24 mouse cellular contexts compared by ENCODE assay signal in genomic region chr7:99427031-99427430, GRCm38 (mm10). TPM values are rescaled to one million over a fixed set of nuclear protein-coding genes. Genes with fewer than 3 reads are reported as not detected.
DNase-seq lines count a peak whose midpoint lies in the region; ATAC-seq and TF ChIP-seq lines count a peak whose summit lies in the region.
"Had no signal": no experiment of that assay in that cellular context is flagged by ENCODE, and none has a peak within 500 bp of the region (broad histone marks: within the 10 kb centered on the region; RNA-seq: fewer than 3 reads in every experiment).

No protein-coding gene starts in this region.

- H3K4me3 ChIP-seq in midbrain, embryonic 10.5 days: no peak overlapping the region
- no peak overlapping the region for H3K4me3 ChIP-seq in midbrain, embryonic 11.5 days (ENCODE audit: low read depth, low read length)
- no peak overlapping the region for H3K4me3 ChIP-seq in embryonic facial prominence, embryonic 10.5 days
- H3K4me3 ChIP-seq in olfactory bulb, adult 2 months (ENCODE audit: insufficient read depth, low read depth, low read length): no peak overlapping the region
- H3K4me3 ChIP-seq in hindbrain, embryonic 12.5 days: no peak overlapping the region
- H3K4me3 ChIP-seq: heart, embryonic 12.5 days; limb, embryonic 13.5 days; liver, embryonic 13.5 days; myocyte; neural tube, embryonic 15.5 days had no signal

- 0 out of 2 replicates have a peak, but pooled peaks cover 3% of the 10 kb centered on the region for H3K27me3 ChIP-seq in midbrain, embryonic 10.5 days (ENCODE audit: low read depth, poor library complexity, severe bottlenecking)
- no peaks in the 10 kb centered on the region for H3K27me3 ChIP-seq in midbrain, embryonic 11.5 days (ENCODE audit: control insufficient read depth, insufficient read depth, low read length)
- no peaks in the 10 kb centered on the region for H3K27me3 ChIP-seq in embryonic facial prominence, embryonic 10.5 days (replicated peaks; ENCODE audit: low read depth, poor library complexity, severe bottlenecking)
- H3K27me3 ChIP-seq in hindbrain, embryonic 12.5 days: no peaks in the 10 kb centered on the region
- H3K27me3 ChIP-seq: heart, embryonic 12.5 days; liver, embryonic 13.5 days; neural tube, embryonic 15.5 days had no signal

- 0 out of 2 replicates have a peak, but pooled peaks cover 11% of the 10 kb centered on the region for H3K36me3 ChIP-seq in midbrain, embryonic 10.5 days
- no peaks in the 10 kb centered on the region for H3K36me3 ChIP-seq in midbrain, embryonic 11.5 days (ENCODE audit: control insufficient read depth, insufficient read depth, low read length)
- 0 out of 2 replicates have a peak, but pooled peaks cover 10% of the 10 kb centered on the region for H3K36me3 ChIP-seq in embryonic facial prominence, embryonic 10.5 days (replicated peaks)
- peaks cover 4% of the 10 kb centered on the region; the same call in 1 of the 2 replicates for H3K36me3 ChIP-seq in hindbrain, embryonic 12.5 days
- H3K36me3 ChIP-seq: limb, embryonic 13.5 days; liver, embryonic 13.5 days had no signal

- H3K27ac ChIP-seq in midbrain, embryonic 10.5 days (replicated peaks): peak overlapping the region; percentile 5; the same call in 1 of the 2 replicates
- H3K27ac ChIP-seq in midbrain, embryonic 11.5 days (ENCODE audit: low read depth, low read length): no peak overlapping the region
- H3K27ac ChIP-seq in embryonic facial prominence, embryonic 10.5 days (replicated peaks): 0 out of 2 replicates have a peak overlapping the region, but pooled peaks have one; percentile 41
- H3K27ac ChIP-seq in olfactory bulb, adult 2 months (ENCODE audit: insufficient read depth, low read depth, low read length): peak overlapping the region; percentile 97
- H3K27ac ChIP-seq in hindbrain, embryonic 12.5 days: no peak overlapping the region
- H3K27ac ChIP-seq: limb, embryonic 13.5 days; liver, embryonic 13.5 days; neural tube, embryonic 15.5 days had no signal

- no peak overlapping the region for H3K4me2 ChIP-seq in midbrain, embryonic 11.5 days
- no peak overlapping the region for H3K4me2 ChIP-seq in hindbrain, embryonic 12.5 days (replicated peaks)
- H3K4me2 ChIP-seq: heart, embryonic 12.5 days; limb, embryonic 13.5 days; liver, embryonic 13.5 days; neural tube, embryonic 15.5 days had no signal

- TF ChIP-seq POLR2A in olfactory bulb, adult 2 months (IDR thresholded peaks at IDR 0.05; ENCODE audit: insufficient read depth, low read depth, low read length): no peak

- WGBS in midbrain, embryonic 10.5 days: 68% methylated on average over 10 of the region's 10 CpGs
- 67% methylated on average over 10 of the region's 10 CpGs for WGBS in midbrain, embryonic 11.5 days
- 73% methylated on average over 10 of the region's 10 CpGs for WGBS in embryonic facial prominence, embryonic 10.5 days
- 24% methylated on average over 10 of the region's 10 CpGs for WGBS in olfactory bulb, adult 2 months
- 56% methylated on average over 10 of the region's 10 CpGs for WGBS in hindbrain, embryonic 12.5 days

- TF ChIP-seq CTCF in olfactory bulb, adult 2 months (IDR thresholded peaks at IDR 0.05; ENCODE audit: insufficient read depth, low read depth, low read length): no peak

- H3K9me3 ChIP-seq in midbrain, embryonic 10.5 days (replicated peaks): no peaks in the 10 kb centered on the region
- H3K9me3 ChIP-seq in midbrain, embryonic 11.5 days (ENCODE audit: control insufficient read depth, low read length): no peaks in the 10 kb centered on the region
- H3K9me3 ChIP-seq in embryonic facial prominence, embryonic 10.5 days: no peaks in the 10 kb centered on the region
- no peaks in the 10 kb centered on the region for H3K9me3 ChIP-seq in hindbrain, embryonic 12.5 days (replicated peaks)
- H3K9me3 ChIP-seq: heart, embryonic 12.5 days; limb, embryonic 13.5 days; liver, embryonic 13.5 days; neural tube, embryonic 15.5 days had no signal

- DNase-seq in midbrain, embryonic 10.5 days (ENCODE audit: low spot score): no peak
- no peak for DNase-seq in midbrain, embryonic 11.5 days (ENCODE audit: low spot score, missing footprints)
- DNase-seq in Muller cell, postnatal 12 days (ENCODE audit: inconsistent ontology term): peak; percentile 42
- DNase-seq in embryonic facial prominence, embryonic 10.5 days (ENCODE audit: low spot score): no peak
- no peak for DNase-seq in kidney, adult 8-10 months
- DNase-seq: adrenal gland, postnatal 14 days; cerebellum, adult 9-11 months; heart, adult 11 months; heart, postnatal 14 days; kidney, postnatal 4 days; liver, embryonic 13.5 days; lung, adult 2 months; lung, postnatal 14 days; right cerebral cortex, postnatal 14 days; spleen, adult 18-20 months had no signal

- no peak for ATAC-seq in midbrain, embryonic 11.5 days (ENCODE audit: low FRiP score)
- ATAC-seq in hindbrain, embryonic 12.5 days (ENCODE audit: low FRiP score): no peak
- ATAC-seq: intestine, postnatal 0 days; midbrain, embryonic 16.5 days had no signal

- H3K9ac ChIP-seq in midbrain, embryonic 11.5 days (ENCODE audit: low read length): no peak overlapping the region
- H3K9ac ChIP-seq in hindbrain, embryonic 12.5 days: no peak overlapping the region
- H3K9ac ChIP-seq: heart, embryonic 12.5 days; limb, embryonic 13.5 days; liver, embryonic 13.5 days; neural tube, embryonic 15.5 days had no signal

- peaks cover 55% of the 10 kb centered on the region for H3K4me1 ChIP-seq in midbrain, embryonic 10.5 days
- peaks cover 8% of the 10 kb centered on the region for H3K4me1 ChIP-seq in midbrain, embryonic 11.5 days (ENCODE audit: control insufficient read depth, insufficient read depth, low read length)
- peaks cover 55% of the 10 kb centered on the region for H3K4me1 ChIP-seq in embryonic facial prominence, embryonic 10.5 days
- H3K4me1 ChIP-seq in olfactory bulb, adult 2 months (ENCODE audit: control insufficient read depth, insufficient read depth, low read length): peaks cover 86% of the 10 kb centered on the region
- peaks cover 34% of the 10 kb centered on the region for H3K4me1 ChIP-seq in hindbrain, embryonic 12.5 days

RNA-seq across cellular contexts. Expression of gene Klhl35, which starts 38.8 kb away (rescaled TPM):
- polyA plus RNA-seq in midbrain, embryonic 10.5 days (2016; fragmentation: Nextera tagmentation; extraction: Ambion mirVana): 2.9 and 10.0 TPM in 2 replicates
- polyA plus RNA-seq in midbrain, embryonic 11.5 days (2014; fragmentation: Nextera tagmentation; extraction: Ambion mirVana): 22.5 and 22.9 TPM in 2 replicates
- polyA plus RNA-seq in embryonic facial prominence, embryonic 10.5 days (2016; fragmentation: Nextera tagmentation; extraction: Ambion mirVana): 1.4 and 2.3 TPM in 2 replicates
- not detected in 2 replicates for polyA plus RNA-seq in olfactory bulb, adult 2 months (2012; ENCODE audit: insufficient read depth, insufficient read length, low replicate concordance, missing spikeins)
- polyA plus RNA-seq in hindbrain, embryonic 12.5 days (2016; fragmentation: Nextera tagmentation; extraction: Ambion mirVana): 39.2 and 47.1 TPM in 2 replicates
- polyA plus RNA-seq: C2C12, myocyte had no signal

RNA-seq across cellular contexts. Expression of gene Gdpd5, which starts 45.8 kb away (rescaled TPM):
- 23.5 and 28.2 TPM in 2 replicates for polyA plus RNA-seq in midbrain, embryonic 10.5 days (2016; fragmentation: Nextera tagmentation; extraction: Ambion mirVana)
- polyA plus RNA-seq in midbrain, embryonic 11.5 days (2014; fragmentation: Nextera tagmentation; extraction: Ambion mirVana): 16.2 and 16.7 TPM in 2 replicates
- polyA plus RNA-seq in embryonic facial prominence, embryonic 10.5 days (2016; fragmentation: Nextera tagmentation; extraction: Ambion mirVana): 21.4 TPM in 2 replicates
- polyA plus RNA-seq in olfactory bulb, adult 2 months (2012; ENCODE audit: insufficient read depth, insufficient read length, low replicate concordance, missing spikeins): not detected in 2 replicates
- polyA plus RNA-seq in hindbrain, embryonic 12.5 days (2016; fragmentation: Nextera tagmentation; extraction: Ambion mirVana): 43.8 and 44.5 TPM in 2 replicates

RNA-seq across cellular contexts. Expression of gene Rps3, which starts 56.5 kb away (rescaled TPM):
- polyA plus RNA-seq in midbrain, embryonic 10.5 days (2016; fragmentation: Nextera tagmentation; extraction: Ambion mirVana): 681 and 788 TPM in 2 replicates
- polyA plus RNA-seq in midbrain, embryonic 11.5 days (2014; fragmentation: Nextera tagmentation; extraction: Ambion mirVana): 716 and 724 TPM in 2 replicates
- polyA plus RNA-seq in embryonic facial prominence, embryonic 10.5 days (2016; fragmentation: Nextera tagmentation; extraction: Ambion mirVana): 769 and 805 TPM in 2 replicates
- 980 TPM in 1 of 2 replicates, not detected in the other for polyA plus RNA-seq in olfactory bulb, adult 2 months (2012; ENCODE audit: insufficient read depth, insufficient read length, low replicate concordance, missing spikeins)
- polyA plus RNA-seq in hindbrain, embryonic 12.5 days (2016; fragmentation: Nextera tagmentation; extraction: Ambion mirVana): 512 and 534 TPM in 2 replicates

Comparison
In these comparisons a context has a peak if more than half of its experiments do, and no peak if none do; other contexts are left out.
1. H3K27ac ChIP-seq: peak in midbrain, embryonic 10.5 days (single experiment), embryonic facial prominence, embryonic 10.5 days (single experiment) and olfactory bulb, adult 2 months (single experiment); none in midbrain, embryonic 11.5 days (single experiment) and hindbrain, embryonic 12.5 days (single experiment).